Mouse (Mus musculus): Measurements from ENCODE around the gene Scgb1a1. TPM values are rescaled to one million over a fixed set of nuclear protein-coding genes. Genes with fewer than 3 reads are reported as not detected.

Scgb1a1 gene
- polyA plus RNA-seq, 2 experiments = not detected

DNA sequence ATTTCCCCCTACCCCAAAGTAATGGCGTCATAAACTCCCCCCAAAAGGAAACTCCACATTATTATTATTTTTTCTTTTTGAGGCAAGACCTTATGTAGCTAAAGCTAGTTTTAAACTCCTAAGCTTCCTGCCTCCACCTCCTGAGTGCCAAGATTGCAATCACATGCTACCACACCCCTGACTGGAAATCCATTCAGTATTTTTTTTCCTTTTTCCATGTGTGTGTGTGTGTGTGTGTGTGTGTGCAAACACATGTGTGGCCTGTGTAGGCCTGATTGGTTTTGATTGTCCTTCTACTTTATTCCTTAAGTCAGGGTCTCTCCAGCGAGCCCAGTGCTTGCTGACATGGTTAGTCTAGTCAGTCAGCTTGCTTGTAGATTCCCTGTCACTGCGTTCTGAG is 53.3 kb downstream of the Scgb1a1 start:
- DNase-seq (ENCODE audit: low spot score) = no peak
- Histone ChIP-seq H3K27me3 (ENCODE audit: control insufficient read depth, insufficient read depth, low read length) (no peaks in the 10 kb centered on the region), H3K36me3 (ENCODE audit: control insufficient read depth, insufficient read depth, low read length) (no peaks in the 10 kb centered on the region), H3K4me2 (replicated peaks; ENCODE audit: low read depth, low read length, severe bottlenecking) (no peak overlapping the region), H3K9ac (ENCODE audit: low read depth, low read length, severe bottlenecking) (no peak overlapping the region), H3K9me3 (ENCODE audit: control insufficient read depth, low read length) (no peaks in the 10 kb centered on the region), H3K27ac (replicated peaks; ENCODE audit: low read depth, low read length) (no peak overlapping the region), H3K4me1 (ENCODE audit: control insufficient read depth, insufficient read depth, low read length) (no peaks in the 10 kb centered on the region; the same call in 1 of the 2 replicates), H3K4me3 (replicated peaks; ENCODE audit: low read length) (no peak overlapping the region)
- TF ChIP-seq POLR2A (IDR thresholded peaks at IDR 0.05; ENCODE audit: borderline replicate concordance, extremely low read depth, insufficient read depth, insufficient read length) = no peak
- WGBS = 85% methylated on average over 3 of the region's 3 CpGs
- ATAC-seq (ENCODE audit: low FRiP score, low read depth) = no peak

Other genes with a start within 250 kb of the Scgb1a1 start
- gene Gng3, start 248.8 kb downstream of the Scgb1a1 start, polyA plus RNA-seq (2012; rRNA removed) = 2.2 and 2.5 TPM in 2 replicates
- 4.2 and 5.0 TPM in 2 replicates for gene Gng3, start 248.8 kb downstream of the Scgb1a1 start, polyA plus RNA-seq (2014; fragmentation: Nextera tagmentation; extraction: Ambion mirVana)
- gene Lrrn4cl, start 237.2 kb downstream of the Scgb1a1 start, polyA plus RNA-seq (2012; rRNA removed) = 1.9 and 2.1 TPM in 2 replicates
- gene Lrrn4cl, start 237.2 kb downstream of the Scgb1a1 start, polyA plus RNA-seq (2014; fragmentation: Nextera tagmentation; extraction: Ambion mirVana) = 0.70 and 1.6 TPM in 2 replicates
- 84.2 and 127 TPM in 2 replicates for gene Ubxn1, start 216.5 kb downstream of the Scgb1a1 start, polyA plus RNA-seq (2012; rRNA removed)
- gene Ubxn1, start 216.5 kb downstream of the Scgb1a1 start, polyA plus RNA-seq (2014; fragmentation: Nextera tagmentation; extraction: Ambion mirVana) = 154 and 166 TPM in 2 replicates
- 33.9 and 51.3 TPM in 2 replicates for gene Uqcc3, start 207.0 kb downstream of the Scgb1a1 start, polyA plus RNA-seq (2012; rRNA removed)
- gene Uqcc3, start 207.0 kb downstream of the Scgb1a1 start, polyA plus RNA-seq (2014; fragmentation: Nextera tagmentation; extraction: Ambion mirVana) = 65.9 and 70.1 TPM in 2 replicates
- 6.0 and 6.1 TPM in 2 replicates for gene Lbhd1, start 204.2 kb downstream of the Scgb1a1 start, polyA plus RNA-seq (2012; rRNA removed)
- 59.6 and 70.0 TPM in 2 replicates for gene Lbhd1, start 204.2 kb downstream of the Scgb1a1 start, polyA plus RNA-seq (2014; fragmentation: Nextera tagmentation; extraction: Ambion mirVana)
- not detected in 2 replicates for gene Gm49403, start 204.0 kb downstream of the Scgb1a1 start, polyA plus RNA-seq (2012; rRNA removed)
- gene Gm49403, start 204.0 kb downstream of the Scgb1a1 start, polyA plus RNA-seq (2014; fragmentation: Nextera tagmentation; extraction: Ambion mirVana) = not detected in 2 replicates
- 50.1 and 92.1 TPM in 2 replicates for gene 1810009A15Rik, start 199.1 kb downstream of the Scgb1a1 start, polyA plus RNA-seq (2012; rRNA removed)
- gene 1810009A15Rik, start 199.1 kb downstream of the Scgb1a1 start, polyA plus RNA-seq (2014; fragmentation: Nextera tagmentation; extraction: Ambion mirVana) = 80.2 and 87.6 TPM in 2 replicates
- gene Gm49416, start 199.0 kb downstream of the Scgb1a1 start, polyA plus RNA-seq (2012; rRNA removed) = 0.38 TPM in 1 of 2 replicates, not detected in the other
- 0.50 TPM in 1 of 2 replicates, not detected in the other for gene Gm49416, start 199.0 kb downstream of the Scgb1a1 start, polyA plus RNA-seq (2014; fragmentation: Nextera tagmentation; extraction: Ambion mirVana)
- 34.5 and 46.5 TPM in 2 replicates for gene Ints5, start 195.0 kb downstream of the Scgb1a1 start, polyA plus RNA-seq (2012; rRNA removed)
- gene Ints5, start 195.0 kb downstream of the Scgb1a1 start, polyA plus RNA-seq (2014; fragmentation: Nextera tagmentation; extraction: Ambion mirVana) = 33.4 and 36.6 TPM in 2 replicates
- 212 and 265 TPM in 2 replicates for gene Ganab, start 189.9 kb downstream of the Scgb1a1 start, polyA plus RNA-seq (2012; rRNA removed)
- 91.7 and 99.6 TPM in 2 replicates for gene Ganab, start 189.9 kb downstream of the Scgb1a1 start, polyA plus RNA-seq (2014; fragmentation: Nextera tagmentation; extraction: Ambion mirVana)
- 116 and 142 TPM in 2 replicates for gene B3gat3, start 167.6 kb downstream of the Scgb1a1 start, polyA plus RNA-seq (2012; rRNA removed)
- gene B3gat3, start 167.6 kb downstream of the Scgb1a1 start, polyA plus RNA-seq (2014; fragmentation: Nextera tagmentation; extraction: Ambion mirVana) = 39.7 and 43.0 TPM in 2 replicates
- gene Rom1, start 158.6 kb downstream of the Scgb1a1 start, polyA plus RNA-seq (2012; rRNA removed) = 5.2 and 7.1 TPM in 2 replicates
- 2.0 and 2.4 TPM in 2 replicates for gene Rom1, start 158.6 kb downstream of the Scgb1a1 start, polyA plus RNA-seq (2014; fragmentation: Nextera tagmentation; extraction: Ambion mirVana)
- gene Eml3, start 158.4 kb downstream of the Scgb1a1 start, polyA plus RNA-seq (2012; rRNA removed) = 62.1 and 74.9 TPM in 2 replicates
- 21.5 and 25.2 TPM in 2 replicates for gene Eml3, start 158.4 kb downstream of the Scgb1a1 start, polyA plus RNA-seq (2014; fragmentation: Nextera tagmentation; extraction: Ambion mirVana)
- gene Mta2, start 146.1 kb downstream of the Scgb1a1 start, polyA plus RNA-seq (2012; rRNA removed) = 63.4 and 76.5 TPM in 2 replicates
- 43.8 and 47.2 TPM in 2 replicates for gene Mta2, start 146.1 kb downstream of the Scgb1a1 start, polyA plus RNA-seq (2014; fragmentation: Nextera tagmentation; extraction: Ambion mirVana)
- gene Tut1, start 134.1 kb downstream of the Scgb1a1 start, polyA plus RNA-seq (2012; rRNA removed) = 28.6 and 33.6 TPM in 2 replicates
- 27.6 and 29.2 TPM in 2 replicates for gene Tut1, start 134.1 kb downstream of the Scgb1a1 start, polyA plus RNA-seq (2014; fragmentation: Nextera tagmentation; extraction: Ambion mirVana)
- 530 and 577 TPM in 2 replicates for gene Eef1g, start 120.9 kb downstream of the Scgb1a1 start, polyA plus RNA-seq (2012; rRNA removed)
- gene Eef1g, start 120.9 kb downstream of the Scgb1a1 start, polyA plus RNA-seq (2014; fragmentation: Nextera tagmentation; extraction: Ambion mirVana) = 499 and 500 TPM in 2 replicates
- 21.6 and 31.4 TPM in 2 replicates for gene Ahnak, start 98.7 kb downstream of the Scgb1a1 start, polyA plus RNA-seq (2012; rRNA removed)
- gene Ahnak, start 98.7 kb downstream of the Scgb1a1 start, polyA plus RNA-seq (2014; fragmentation: Nextera tagmentation; extraction: Ambion mirVana) = 61.5 and 61.6 TPM in 2 replicates
- 5.7 and 6.3 TPM in 2 replicates for gene Asrgl1, start 47.7 kb upstream of the Scgb1a1 start, polyA plus RNA-seq (2012; rRNA removed)
- gene Asrgl1, start 47.7 kb upstream of the Scgb1a1 start, polyA plus RNA-seq (2014; fragmentation: Nextera tagmentation; extraction: Ambion mirVana) = 8.5 and 11.2 TPM in 2 replicates

Measured in limb, embryonic 14.5 days (tissue).